Mouse (Mus musculus) neural tube, embryonic 14.5 days (tissue): ENCODE measurements around the gene Srp14. TPM values are rescaled to one million over a fixed set of nuclear protein-coding genes. Genes with fewer than 3 reads are reported as not detected.

Source experiments
- ATAC-seq: fragments of 200-750 bp; cut with Nextera tagmentation; 2 replicates; pipeline ENCODE4 v1.8.0; 2017; ENCODE audit warnings: low read depth, mild to moderate bottlenecking, moderate TSS enrichment, moderate library complexity
- H3K27ac ChIP-seq: fragments of 300-500 bp; sonication (generic); 2 replicates; pipeline ENCODE4 v1.5.1; 2014; ENCODE audit warnings: low read depth, mild to moderate bottlenecking, control low read depth, low read length, moderate library complexity, mixed read lengths
- H3K27me3 ChIP-seq: fragments of 300-500 bp; sonication (generic); 2 replicates; pipeline ENCODE4 v1.6.1; 2014; ENCODE audit warnings: low read length; ENCODE audit not compliant: control insufficient read depth, insufficient read depth
- H3K36me3 ChIP-seq: fragments of 300-500 bp; sonication (generic); 2 replicates; pipeline ENCODE4 v1.6.1; 2014; ENCODE audit warnings: low read length, mixed read lengths; ENCODE audit not compliant: control insufficient read depth, insufficient read depth
- H3K4me1 ChIP-seq: fragments of 300-500 bp; sonication (generic); 2 replicates; pipeline ENCODE4 v1.6.1; 2014; ENCODE audit warnings: low read length; ENCODE audit not compliant: control insufficient read depth, insufficient read depth
- H3K4me2 ChIP-seq: fragments of 300-500 bp; sonication (generic); 2 replicates; pipeline ENCODE4 v1.6.1; 2014; ENCODE audit warnings: mild to moderate bottlenecking, low read depth, low read length, control low read depth
- H3K4me3 ChIP-seq: fragments of 300-500 bp; sonication (generic); 2 replicates; pipeline ENCODE4 v1.5.1; 2014; ENCODE audit warnings: low read depth, low read length, control low read depth, mixed read lengths
- H3K9ac ChIP-seq: fragments of 300-500 bp; sonication (generic); replicated peaks from 2 replicates; pipeline ENCODE4 v1.6.1; 2014; ENCODE audit warnings: low read depth, mild to moderate bottlenecking, control low read depth, low read length, mixed read lengths
- H3K9me3 ChIP-seq: fragments of 300-500 bp; sonication (generic); 2 replicates; pipeline ENCODE4 v1.6.1; 2016; ENCODE audit warnings: low read length; ENCODE audit not compliant: control insufficient read depth
- WGBS: fragments of 180-500 bp; shearing (Covaris S2); extraction: QIAGEN DNeasy Blood & Tissue Kit; methylation state at CpG from one replicate; pipeline ENCODE4 v1.1.7; 2014; 5-methylcytosine and 5-hydroxymethylcytosine counted together
- polyA plus RNA-seq: library from polyadenylated mRNA; unstranded; fragments of >200 nt; fragmentation: Nextera tagmentation; extraction: Ambion mirVana; gene quantifications from 2 replicates; pipeline ENCODE4 v1.2.1, GENCODE M21; 2014

Srp14 gene
- polyA plus RNA-seq, 1 experiment from 2014 or later = 342 TPM

GRCm38 (mm10) chr2:118457029-118457428 lies 22.5 kb downstream of the Srp14 start:
- H3K27ac ChIP-seq = peak overlapping the region; percentile 82
- peak; percentile 62 for ATAC-seq

GRCm38 (mm10) chr2:118451056-118451455 lies 28.5 kb downstream of the Srp14 start:
- Histone ChIP-seq H3K9ac (no peak overlapping the region), H3K9me3 (no peaks in the 10 kb centered on the region), H3K4me2 (no peak overlapping the region), H3K4me1 (peaks cover 3% of the 10 kb centered on the region; the same call in 1 of the 2 replicates), H3K4me3 (no peak overlapping the region), H3K27ac (no peak overlapping the region), H3K27me3 (no peaks in the 10 kb centered on the region), H3K36me3 (0 out of 2 replicates have a peak, but pooled peaks cover 6% of the 10 kb centered on the region)
- ATAC-seq = no peak
- 94% methylated on average over 6 of the region's 6 CpGs for WGBS

More at GRCm38 (mm10) chr2:118457029-118457428, 22.5 kb downstream of the Srp14 start:
- no peaks in the 10 kb centered on the region for H3K27me3 ChIP-seq
- peaks cover 9% of the 10 kb centered on the region for H3K4me1 ChIP-seq
- no peaks in the 10 kb centered on the region for H3K36me3 ChIP-seq
- no peak overlapping the region for H3K4me2 ChIP-seq
- H3K9me3 ChIP-seq = no peaks in the 10 kb centered on the region
- no peak overlapping the region for H3K9ac ChIP-seq
- 37% methylated on average over 3 of the region's 3 CpGs for WGBS
- H3K4me3 ChIP-seq = no peak overlapping the region

- Histone ChIP-seq H3K27ac (no peak overlapping the region), H3K4me1 (peaks cover 7% of the 10 kb centered on the region), H3K27me3 (no peaks in the 10 kb centered on the region), H3K9ac (no peak overlapping the region), H3K36me3 (peaks cover 10% of the 10 kb centered on the region; the same call in 1 of the 2 replicates), H3K9me3 (no peaks in the 10 kb centered on the region), H3K4me3 (no peak overlapping the region), H3K4me2 (no peak overlapping the region)
- 90% methylated on average over 12 of the region's 12 CpGs for WGBS
- no peak; the same call in 1 of the 2 replicates for ATAC-seq
These were observed 31.3 kb downstream of the Srp14 start for GRCm38 (mm10) chr2:118448181-118448580.

GRCm38 (mm10) chr2:118445696-118446674 lies 33.5 kb downstream of the Srp14 start:
- ATAC-seq = peak; percentile 71; the same call in 1 of the 2 replicates
- Histone ChIP-seq H3K27me3 (no peaks in the 10 kb centered on the region), H3K27ac (0 out of 2 replicates have a peak overlapping the region, but pooled peaks have one; percentile 34), H3K36me3 (peaks cover 4% of the 10 kb centered on the region; the same call in 1 of the 2 replicates), H3K9ac (no peak overlapping the region), H3K4me1 (peaks cover 7% of the 10 kb centered on the region), H3K4me2 (no peak overlapping the region), H3K9me3 (no peaks in the 10 kb centered on the region), H3K4me3 (no peak overlapping the region)
- 40% methylated on average over 13 of the region's 13 CpGs for WGBS

- WGBS = 94% methylated on average over 4 of the region's 4 CpGs
- Histone ChIP-seq H3K9me3 (no peaks in the 10 kb centered on the region), H3K27ac (no peak overlapping the region), H3K4me3 (no peak overlapping the region), H3K4me1 (peaks cover 7% of the 10 kb centered on the region), H3K4me2 (no peak overlapping the region), H3K36me3 (peaks cover 4% of the 10 kb centered on the region; the same call in 1 of the 2 replicates), H3K9ac (no peak overlapping the region), H3K27me3 (no peaks in the 10 kb centered on the region)
- no peak for ATAC-seq
These were observed 36.8 kb downstream of the Srp14 start for GRCm38 (mm10) chr2:118442723-118443122.

GRCm38 (mm10) chr2:118442172-118442571 lies 37.3 kb downstream of the Srp14 start:
- 81% methylated on average over 5 of the region's 5 CpGs for WGBS
- Histone ChIP-seq H3K4me3 (no peak overlapping the region), H3K9me3 (no peaks in the 10 kb centered on the region), H3K9ac (no peak overlapping the region), H3K4me2 (no peak overlapping the region), H3K4me1 (peaks cover 7% of the 10 kb centered on the region), H3K27me3 (no peaks in the 10 kb centered on the region), H3K36me3 (peaks cover 4% of the 10 kb centered on the region; the same call in 1 of the 2 replicates), H3K27ac (no peak overlapping the region)
- ATAC-seq = no peak

GRCm38 (mm10) chr2:118431589-118431988 lies 47.9 kb downstream of the Srp14 start:
- H3K36me3 ChIP-seq = peaks cover 7% of the 10 kb centered on the region; the same call in 1 of the 2 replicates
- H3K27ac ChIP-seq = no peak overlapping the region
- H3K27me3 ChIP-seq = no peaks in the 10 kb centered on the region
- 65% methylated on average over 5 of the region's 5 CpGs for WGBS
- no peak overlapping the region for H3K4me3 ChIP-seq
- no peak overlapping the region for H3K4me2 ChIP-seq
- no peak overlapping the region for H3K9ac ChIP-seq
- H3K9me3 ChIP-seq = no peaks in the 10 kb centered on the region
- ATAC-seq = no peak
- H3K4me1 ChIP-seq = no peaks in the 10 kb centered on the region

- Histone ChIP-seq H3K9me3 (no peaks in the 10 kb centered on the region), H3K4me2 (no peak overlapping the region), H3K36me3 (no peaks in the 10 kb centered on the region; the same call in 1 of the 2 replicates), H3K27me3 (no peaks in the 10 kb centered on the region), H3K4me1 (no peaks in the 10 kb centered on the region), H3K4me3 (no peak overlapping the region), H3K27ac (no peak overlapping the region), H3K9ac (no peak overlapping the region)
- no peak for ATAC-seq
- 84% methylated on average over 16 of the region's 16 CpGs for WGBS
These were observed 48.9 kb downstream of the Srp14 start for GRCm38 (mm10) chr2:118430630-118431029.

- no peak for ATAC-seq
- no peaks in the 10 kb centered on the region for H3K9me3 ChIP-seq
- 87% methylated on average over 9 of the region's 9 CpGs for WGBS
- no peak overlapping the region for H3K4me3 ChIP-seq
- H3K9ac ChIP-seq = no peak overlapping the region
- H3K27ac ChIP-seq = no peak overlapping the region
- H3K36me3 ChIP-seq = no peaks in the 10 kb centered on the region; the same call in 1 of the 2 replicates
- H3K4me1 ChIP-seq = no peaks in the 10 kb centered on the region
- H3K4me2 ChIP-seq = no peak overlapping the region
- H3K27me3 ChIP-seq = no peaks in the 10 kb centered on the region
These were observed 50.2 kb downstream of the Srp14 start for GRCm38 (mm10) chr2:118429297-118429696.
